In the genomic region with DNA sequence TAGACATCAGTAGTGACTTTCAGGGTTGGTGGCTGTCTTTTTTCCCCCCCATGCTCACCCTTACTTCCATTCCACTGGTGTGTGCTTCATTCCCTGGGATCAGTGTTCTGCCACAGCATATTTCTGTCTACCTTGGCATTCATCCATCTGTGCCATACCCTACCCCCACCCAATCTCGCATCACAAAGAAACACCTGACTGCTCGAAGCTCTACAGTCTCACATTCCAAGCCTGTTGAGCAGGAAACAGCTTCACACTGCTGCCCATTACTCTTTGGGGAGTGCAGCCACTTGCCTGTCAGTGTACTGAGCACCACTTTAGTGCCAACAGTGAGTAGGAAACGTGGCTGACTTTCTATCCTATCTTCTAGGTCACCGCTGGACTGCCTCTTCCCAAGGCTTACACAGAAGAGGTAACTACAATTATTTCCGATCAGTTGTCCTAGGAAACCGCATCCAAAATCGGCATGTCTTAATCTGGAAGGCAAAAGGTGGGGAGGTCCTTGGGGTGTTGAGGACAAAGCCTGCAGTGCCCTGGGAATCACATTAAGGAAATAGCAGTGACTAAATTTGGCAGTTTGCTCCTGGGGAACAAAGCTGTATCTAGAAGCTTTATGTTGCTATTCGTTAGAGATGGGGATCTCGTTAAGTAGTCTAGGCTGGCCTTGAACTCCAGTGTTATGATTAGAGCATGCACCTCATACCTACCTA, we compare ENCODE assay signal across 9 mouse cellular contexts. TPM values are rescaled to one million over a fixed set of nuclear protein-coding genes. Genes with fewer than 3 reads are reported as not detected.
A peak's percentile ranks its signal among the peaks of the same experiment; 100 is the strongest.
DNase-seq lines count a peak whose midpoint lies in the region; ATAC-seq and TF ChIP-seq lines count a peak whose summit lies in the region.
"Had no signal": no experiment of that assay in that cellular context is flagged by ENCODE, and none has a peak within 500 bp of the region (broad histone marks: within the 10 kb centered on the region; RNA-seq: fewer than 3 reads in every experiment).

No protein-coding gene starts in this region.

- TF ChIP-seq CTCF in forebrain, postnatal 0 days (IDR thresholded peaks at IDR 0.05; ENCODE audit: low read depth), result no peak
- no peak for TF ChIP-seq CTCF in lung, adult 2 months (IDR thresholded peaks at IDR 0.05; ENCODE audit: insufficient read depth, low read length)
- TF ChIP-seq CTCF in heart, postnatal 0 days (IDR thresholded peaks at IDR 0.05; ENCODE audit: low read depth), result no peak

- H3K4me1 ChIP-seq in forebrain, embryonic 15.5 days, result peaks cover 19% of the 10 kb centered on the region
- peaks cover 3% of the 10 kb centered on the region; the same call in 1 of the 2 replicates for H3K4me1 ChIP-seq in forebrain, postnatal 0 days (ENCODE audit: insufficient read depth)
- H3K4me1 ChIP-seq in lung, adult 2 months (ENCODE audit: control insufficient read depth, insufficient read depth, low read length), result peaks cover 6% of the 10 kb centered on the region
- peaks cover 8% of the 10 kb centered on the region for H3K4me1 ChIP-seq in heart, postnatal 0 days (ENCODE audit: control insufficient read depth, insufficient read depth)

- TF ChIP-seq EP300 in heart, postnatal 0 days (IDR thresholded peaks at IDR 0.05; ENCODE audit: low read depth), result no peak

- no peak overlapping the region for H3K27ac ChIP-seq in forebrain, embryonic 15.5 days (replicated peaks)
- no peak overlapping the region for H3K27ac ChIP-seq in forebrain, postnatal 0 days (ENCODE audit: low read depth, low read length)
- H3K27ac ChIP-seq in heart, postnatal 0 days (ENCODE audit: low read depth), result peak overlapping the region; percentile 60
- H3K27ac ChIP-seq: midbrain, embryonic 15.5 days had no signal

- 52% methylated on average over 9 of the region's 9 CpGs for WGBS in forebrain, embryonic 15.5 days
- WGBS in forebrain, postnatal 0 days, result 53% methylated on average over 9 of the region's 9 CpGs
- 61% methylated on average over 9 of the region's 9 CpGs for WGBS in lung, adult 2 months
- 41% methylated on average over 9 of the region's 9 CpGs for WGBS in heart, postnatal 0 days

- TF ChIP-seq POLR2A in lung, adult 2 months (IDR thresholded peaks at IDR 0.05; ENCODE audit: borderline replicate concordance, extremely low read depth, low read depth, low read length), result peak; percentile 28; the same call in 1 of the 2 replicates

- DNase-seq in forebrain, postnatal 0 days, result no peak
- DNase-seq in lung, adult 2 months, result no peak
- no peak for DNase-seq in lung, postnatal 4 days
- DNase-seq in heart, postnatal 0 days (ENCODE audit: low spot score), result no peak
- DNase-seq in skeletal muscle tissue, adult 2 months (ENCODE audit: low read depth, low spot score), result peak; percentile 19
- DNase-seq in left cerebral cortex, postnatal 25 days (ENCODE audit: low spot score in 2 of 2), result no peak
- DNase-seq in left cerebral cortex, adult 18-20 months (ENCODE audit: low spot score in 2 of 2), result no peak

- H3K9ac ChIP-seq in forebrain, embryonic 15.5 days (replicated peaks), result no peak overlapping the region
- H3K9ac ChIP-seq in forebrain, postnatal 0 days, result no peak overlapping the region
- no peak overlapping the region for H3K9ac ChIP-seq in heart, postnatal 0 days (replicated peaks; ENCODE audit: low read depth, low read length)
- H3K9ac ChIP-seq: midbrain, embryonic 15.5 days had no signal

- 0 out of 2 replicates have a peak, but pooled peaks have one; percentile 44 for ATAC-seq in forebrain, embryonic 15.5 days (replicated peaks)
- ATAC-seq in forebrain, postnatal 0 days, result no peak
- ATAC-seq in heart, postnatal 0 days (ENCODE audit: insufficient read depth, low read depth), result no peak
- ATAC-seq: midbrain, embryonic 15.5 days had no signal

- no peak overlapping the region for H3K4me3 ChIP-seq in forebrain, embryonic 15.5 days
- H3K4me3 ChIP-seq in forebrain, postnatal 0 days (ENCODE audit: low read depth, low read length), result no peak overlapping the region
- H3K4me3 ChIP-seq in lung, adult 2 months (replicated peaks; ENCODE audit: extremely low read depth, low read depth, low read length), result no peak overlapping the region
- no peak overlapping the region for H3K4me3 ChIP-seq in heart, postnatal 0 days (ENCODE audit: low read depth, low read length)
- H3K4me3 ChIP-seq: midbrain, embryonic 15.5 days had no signal

- peaks cover 4% of the 10 kb centered on the region for H3K36me3 ChIP-seq in forebrain, embryonic 15.5 days
- H3K36me3 ChIP-seq in forebrain, postnatal 0 days (ENCODE audit: insufficient read depth), result peaks cover 25% of the 10 kb centered on the region
- peaks cover 32% of the 10 kb centered on the region for H3K36me3 ChIP-seq in heart, postnatal 0 days (replicated peaks; ENCODE audit: control insufficient read depth, insufficient read depth, low read length)

- intact Hi-C loops in left cerebral cortex, postnatal 25 days (cut with DNase I), result no loop called here

- H3K9me3 ChIP-seq in forebrain, embryonic 15.5 days, result no peaks in the 10 kb centered on the region
- no peaks in the 10 kb centered on the region for H3K9me3 ChIP-seq in forebrain, postnatal 0 days (ENCODE audit: low read length)
- no peaks in the 10 kb centered on the region for H3K9me3 ChIP-seq in heart, postnatal 0 days (replicated peaks; ENCODE audit: control insufficient read depth, low read length)
- H3K9me3 ChIP-seq: midbrain, embryonic 15.5 days had no signal

- H3K27me3 ChIP-seq in forebrain, embryonic 15.5 days, result no peaks in the 10 kb centered on the region
- H3K27me3 ChIP-seq in forebrain, postnatal 0 days (ENCODE audit: insufficient read depth, low read length), result no peaks in the 10 kb centered on the region
- H3K27me3 ChIP-seq in heart, postnatal 0 days (ENCODE audit: control insufficient read depth, insufficient read depth, low read length), result no peaks in the 10 kb centered on the region
- H3K27me3 ChIP-seq: midbrain, embryonic 15.5 days had no signal

- H3K4me2 ChIP-seq in forebrain, embryonic 15.5 days (replicated peaks), result no peak overlapping the region
- no peak overlapping the region for H3K4me2 ChIP-seq in forebrain, postnatal 0 days (ENCODE audit: low read depth)
- H3K4me2 ChIP-seq in heart, postnatal 0 days (ENCODE audit: low read depth, low read length), result no peak overlapping the region
- H3K4me2 ChIP-seq: midbrain, embryonic 15.5 days had no signal

RNA-seq across cellular contexts. Expression of a gene that starts 17.7 kb away (rescaled TPM):
- 7.3 and 7.4 TPM in 2 replicates for polyA plus RNA-seq in forebrain, embryonic 15.5 days (2015; fragmentation: Nextera tagmentation; extraction: Ambion mirVana)
- 18.9 and 24.7 TPM in 2 replicates for total RNA-seq in forebrain, postnatal 0 days (2014; rRNA removed)
- 5.3 and 11.0 TPM in 2 replicates for polyA plus RNA-seq in forebrain, postnatal 0 days (2015; fragmentation: Nextera tagmentation; extraction: Ambion mirVana)
- 31.6 and 72.3 TPM in 2 replicates for polyA plus RNA-seq in lung, adult 2 months (2012; rRNA removed)
- 0.50 and 3.7 TPM in 2 replicates for total RNA-seq in heart, postnatal 0 days (2014; rRNA removed; ENCODE audit: low replicate concordance)
- 1.1 TPM in 2 replicates for polyA plus RNA-seq in heart, postnatal 0 days (2015; fragmentation: Nextera tagmentation; extraction: Ambion mirVana)
- total RNA-seq in left cerebral cortex, postnatal 25 days (2021), result 100 to 1,000 TPM in 1 of 2 experiments, 10 to 100 TPM in 1; 95.4 to 108 TPM
- 10 to 100 TPM; 81.5 to 81.9 TPM for total RNA-seq in left cerebral cortex, adult 18-20 months (2021)

RNA-seq across cellular contexts. Expression of a gene that starts 51.9 kb away (rescaled TPM):
- polyA plus RNA-seq in forebrain, embryonic 15.5 days (2015; fragmentation: Nextera tagmentation; extraction: Ambion mirVana), result 45.2 and 46.4 TPM in 2 replicates
- 22.8 and 26.2 TPM in 2 replicates for total RNA-seq in forebrain, postnatal 0 days (2014; rRNA removed)
- polyA plus RNA-seq in forebrain, postnatal 0 days (2015; fragmentation: Nextera tagmentation; extraction: Ambion mirVana), result 19.1 and 25.2 TPM in 2 replicates
- polyA plus RNA-seq in lung, adult 2 months (2012; rRNA removed), result 69.8 and 96.2 TPM in 2 replicates
- 18.3 and 23.8 TPM in 2 replicates for total RNA-seq in heart, postnatal 0 days (2014; rRNA removed; ENCODE audit: low replicate concordance)
- 20.8 and 23.8 TPM in 2 replicates for polyA plus RNA-seq in heart, postnatal 0 days (2015; fragmentation: Nextera tagmentation; extraction: Ambion mirVana)
- total RNA-seq in left cerebral cortex, postnatal 25 days (2021), result 10 to 100 TPM; 34.4 to 36.1 TPM
- 10 to 100 TPM; 36.6 to 38.1 TPM for total RNA-seq in left cerebral cortex, adult 18-20 months (2021)
